Mouse (Mus musculus) lung, adult 2 months (tissue): ENCODE data around the gene Camta1.

Experiments
- CTCF ChIP-seq: fragments of 200-500 bp; IDR thresholded peaks from 2 replicates; pipeline ENCODE4 v1.5.1; 2011; ENCODE audit warnings: mild to moderate bottlenecking, low read length, control low read depth; ENCODE audit not compliant: insufficient read depth
- POLR2A ChIP-seq: fragments of 200-500 bp; IDR thresholded peaks from 2 replicates; pipeline ENCODE4 v1.6.1; 2011; ENCODE audit warnings: low read depth, mild to moderate bottlenecking, control low read depth, low read length, borderline replicate concordance; ENCODE audit errors: extremely low read depth

DNA sequence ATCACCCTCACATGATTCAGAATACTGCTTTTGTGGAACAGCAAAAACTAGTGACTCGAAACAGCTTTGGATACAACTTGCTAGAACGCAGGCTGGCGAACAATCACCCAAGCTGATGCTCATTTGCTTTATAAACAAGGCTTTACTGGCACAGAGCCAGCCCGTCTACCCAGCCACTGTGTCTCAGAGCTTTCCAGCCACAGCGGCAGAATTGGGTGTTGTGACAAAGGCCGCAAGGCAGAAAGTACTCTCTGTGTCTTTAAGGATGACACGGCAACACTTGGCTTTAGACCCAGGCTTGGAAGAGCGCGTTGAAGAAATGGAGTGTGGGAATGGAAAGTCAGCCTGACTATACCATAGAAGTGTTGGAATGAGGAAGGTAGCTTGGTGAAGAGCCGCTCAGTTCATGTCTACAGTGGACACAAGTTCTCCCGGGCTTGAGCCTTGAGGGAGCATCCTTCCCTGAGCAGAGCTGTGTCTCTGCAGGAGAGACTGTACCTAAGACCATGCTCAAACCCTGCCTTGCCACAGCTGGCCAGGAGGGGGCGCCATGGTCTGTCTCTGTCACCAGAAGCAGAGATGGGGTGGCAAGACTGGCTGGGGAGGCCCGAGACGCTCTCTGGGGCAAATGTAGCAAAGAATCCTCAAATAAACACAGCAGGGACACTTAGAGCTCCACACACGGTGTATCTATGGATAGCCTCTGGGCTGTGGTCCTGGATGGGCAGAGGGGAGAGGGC is 645.0 kb downstream of the Camta1 start:
- TF ChIP-seq CTCF (no peak), POLR2A (no peak)
